Mouse (Mus musculus) left cerebral cortex, postnatal 36 days (tissue): ENCODE data around the gene Hormad2. TPM values are rescaled to one million over a fixed set of nuclear protein-coding genes. Genes with fewer than 3 reads are reported as not detected.

ENCODE experiments used
- DNase-seq, 2 experiments: peaks; one replicate each; pipeline ENCODE4 v3.0.0; 2021 to 2022; ENCODE audit warnings: low spot score in 2 of 2, mixed read lengths in 1 of 2
- intact Hi-C: fragments of 180-260 bp; cut with DNase I; formaldehyde crosslinking; loops from one replicate; pipeline ENCODE4 v1.15.1; 2025
- total RNA-seq, 2 experiments: library from RNA; stranded (reverse); gene quantifications; 2 replicates each; pipeline ENCODE4 v1.2.3; 2021

The Hormad2 gene
- total RNA-seq, 2 experiments from 2014 or later: not detected

GRCm38 (mm10) chr11:4355430-4355829 lies 85.5 kb downstream of the Hormad2 start:
- DNase-seq: no peak
- intact Hi-C loops: no loop called here

GRCm38 (mm10) chr11:4352637-4353036 lies 88.3 kb downstream of the Hormad2 start:
- intact Hi-C loops: no loop called here
- DNase-seq: no peak

GRCm38 (mm10) chr11:4343926-4344325 lies 97.0 kb downstream of the Hormad2 start:
- no peak for DNase-seq
- intact Hi-C loops: no loop called here

GRCm38 (mm10) chr11:4342027-4342426 lies 98.9 kb downstream of the Hormad2 start:
- peak in 1 of 2 experiments; percentile 6 for DNase-seq
- intact Hi-C loops: no loop called here

GRCm38 (mm10) chr11:4340109-4340779 lies 100.7 kb downstream of the Hormad2 start:
- intact Hi-C loops: no loop called here

GRCm38 (mm10) chr11:4339275-4339674 lies 101.6 kb downstream of the Hormad2 start:
- no peak for DNase-seq
- intact Hi-C loops: no loop called here

More at GRCm38 (mm10) chr11:4340109-4340779, 100.7 kb downstream of the Hormad2 start:
- no peak for DNase-seq

- intact Hi-C loops: no loop called here
- no peak for DNase-seq
Measured at GRCm38 (mm10) chr11:4336693-4337283, 104.1 kb downstream of the Hormad2 start.

GRCm38 (mm10) chr11:4335810-4336692 lies 104.9 kb downstream of the Hormad2 start:
- intact Hi-C loops: no loop called here
- DNase-seq: no peak

GRCm38 (mm10) chr11:4332961-4333360 lies 107.9 kb downstream of the Hormad2 start:
- intact Hi-C loops: no loop called here
- DNase-seq: no peak

- intact Hi-C loops: loop anchor here (5.0 kb wide), 1 partner anchor 61 kb away; no protein-coding TSS in a partner anchor
- DNase-seq: no peak
Measured at GRCm38 (mm10) chr11:4328188-4328587, 112.7 kb downstream of the Hormad2 start.

GRCm38 (mm10) chr11:4323481-4323880 lies 117.4 kb downstream of the Hormad2 start:
- intact Hi-C loops: no loop called here
- no peak for DNase-seq

- no peak for DNase-seq
- intact Hi-C loops: no loop called here
Measured at GRCm38 (mm10) chr11:4322943-4323342, 118.0 kb downstream of the Hormad2 start.

- intact Hi-C loops: no loop called here
- no peak for DNase-seq
Measured at GRCm38 (mm10) chr11:4320876-4321275, 120.0 kb downstream of the Hormad2 start.

GRCm38 (mm10) chr11:4319212-4319955 lies 121.5 kb downstream of the Hormad2 start:
- DNase-seq: no peak
- intact Hi-C loops: no loop called here

- intact Hi-C loops: no loop called here
- DNase-seq: no peak
Measured at GRCm38 (mm10) chr11:4318011-4318410, 122.9 kb downstream of the Hormad2 start.

- no peak for DNase-seq
- intact Hi-C loops: no loop called here
Measured at GRCm38 (mm10) chr11:4317287-4317686, 123.6 kb downstream of the Hormad2 start.

GRCm38 (mm10) chr11:4312180-4312579 lies 128.7 kb downstream of the Hormad2 start:
- intact Hi-C loops: no loop called here
- DNase-seq: no peak

- intact Hi-C loops: no loop called here
- no peak for DNase-seq
Measured at GRCm38 (mm10) chr11:4310324-4310723, 130.6 kb downstream of the Hormad2 start.

GRCm38 (mm10) chr11:4309613-4310012 lies 131.3 kb downstream of the Hormad2 start:
- no peak for DNase-seq
- intact Hi-C loops: no loop called here
